Mouse (Mus musculus): ENCODE results near the gene Dbr1. TPM values are rescaled to one million over a fixed set of nuclear protein-coding genes. Genes with fewer than 3 reads are reported as not detected.

The Dbr1 gene
- polyA plus RNA-seq, 1 experiment from 2014 or later = 27.2 TPM

Other genes starting within 250 kb of the Dbr1 start
- 1.7 and 2.5 TPM in 2 replicates for gene Esyt3, start 217.2 kb upstream of the Dbr1 start, polyA plus RNA-seq (2015; fragmentation: Nextera tagmentation; extraction: Ambion mirVana)
- gene Mras, start 138.4 kb upstream of the Dbr1 start, polyA plus RNA-seq (2015; fragmentation: Nextera tagmentation; extraction: Ambion mirVana) = 25.2 and 25.4 TPM in 2 replicates
- gene Nme9, start 124.3 kb upstream of the Dbr1 start, polyA plus RNA-seq (2015; fragmentation: Nextera tagmentation; extraction: Ambion mirVana) = 6.2 and 11.2 TPM in 2 replicates
- gene Armc8, start 6.9 kb upstream of the Dbr1 start, polyA plus RNA-seq (2015; fragmentation: Nextera tagmentation; extraction: Ambion mirVana) = 20.5 and 20.6 TPM in 2 replicates
- not detected in 2 replicates for gene A4gnt, start 36.7 kb downstream of the Dbr1 start, polyA plus RNA-seq (2015; fragmentation: Nextera tagmentation; extraction: Ambion mirVana)
- 26.7 and 29.1 TPM in 2 replicates for gene Dzip1l, start 53.7 kb downstream of the Dbr1 start, polyA plus RNA-seq (2015; fragmentation: Nextera tagmentation; extraction: Ambion mirVana)
- not detected in 2 replicates for gene Cldn18, start 141.5 kb downstream of the Dbr1 start, polyA plus RNA-seq (2015; fragmentation: Nextera tagmentation; extraction: Ambion mirVana)

All from embryonic facial prominence, embryonic 15.5 days (tissue).